Mouse (Mus musculus) right cerebral cortex, postnatal 14 days (tissue): ENCODE results near the gene Nek10.
"Not testable (repeated sequence)": the region's sequence is repeated elsewhere in the genome, so short reads cannot be mapped to it uniquely, and the experiment has no call there.

Experiments used
- DNase-seq: peaks from one replicate; pipeline ENCODE4 v3.0.0; 2022

Nek10 gene

DNA sequence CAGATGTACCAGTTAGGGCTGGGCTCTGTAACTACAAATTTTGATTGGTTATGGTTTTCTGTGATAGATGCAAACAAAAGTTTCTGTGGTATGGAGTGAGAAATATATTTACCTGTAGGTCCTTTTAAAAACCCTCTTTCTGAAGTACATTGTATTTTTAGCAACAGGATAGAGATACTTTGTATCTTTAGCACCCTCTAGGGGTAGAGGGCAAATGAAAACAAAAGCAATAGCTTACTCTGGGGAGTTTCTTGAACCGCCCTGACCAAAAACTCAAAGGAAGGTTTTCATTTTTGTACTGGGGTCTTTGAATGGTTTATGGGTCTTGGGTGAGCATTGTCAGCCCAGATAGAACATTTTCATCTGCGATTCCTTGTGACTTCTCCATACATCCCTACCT, 188.4 kb downstream of the Nek10 start:
- no peak for DNase-seq

GRCm38 (mm10) chr14:15011408-15011807, 208.2 kb downstream of the Nek10 start:
- no peak for DNase-seq

DNA sequence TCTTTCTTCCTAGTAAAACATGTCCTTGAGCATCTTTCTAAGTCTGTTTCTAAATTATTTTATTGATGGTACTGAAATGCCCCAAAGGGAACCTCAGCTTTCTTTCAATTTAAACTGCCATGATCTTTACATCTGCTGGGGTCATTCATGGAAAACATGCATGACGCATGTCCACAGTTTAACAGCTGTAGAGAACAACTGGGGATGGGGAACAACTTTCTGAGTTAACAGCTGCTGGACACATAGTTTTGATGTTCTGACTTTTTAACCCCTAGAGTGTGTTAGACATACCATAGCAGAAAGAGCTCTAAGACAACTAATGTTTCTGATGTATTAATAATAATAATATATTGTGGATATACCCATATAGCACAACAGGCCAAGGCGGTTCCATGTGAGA, 211.6 kb downstream of the Nek10 start:
- DNase-seq: no peak

DNA sequence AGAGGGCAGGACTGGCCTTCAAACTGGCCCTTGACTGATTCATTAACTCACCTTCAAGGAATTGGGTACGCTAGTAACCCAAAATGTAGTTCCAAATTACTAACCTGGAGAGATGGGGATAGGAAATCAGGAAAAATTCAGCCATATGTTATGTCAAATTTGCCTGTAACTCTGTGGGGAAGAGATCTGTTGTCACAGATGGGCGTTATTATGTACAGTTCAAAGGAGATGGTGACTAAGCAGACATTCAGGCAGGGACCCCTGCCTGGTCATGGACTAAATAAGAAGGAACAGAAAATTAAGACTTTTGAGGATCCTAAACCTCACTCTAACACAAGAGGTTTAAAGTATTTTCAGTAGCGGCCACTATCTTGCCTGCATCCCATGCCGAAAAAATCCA, 227.4 kb downstream of the Nek10 start:
- not testable (repeated sequence) for DNase-seq

DNA sequence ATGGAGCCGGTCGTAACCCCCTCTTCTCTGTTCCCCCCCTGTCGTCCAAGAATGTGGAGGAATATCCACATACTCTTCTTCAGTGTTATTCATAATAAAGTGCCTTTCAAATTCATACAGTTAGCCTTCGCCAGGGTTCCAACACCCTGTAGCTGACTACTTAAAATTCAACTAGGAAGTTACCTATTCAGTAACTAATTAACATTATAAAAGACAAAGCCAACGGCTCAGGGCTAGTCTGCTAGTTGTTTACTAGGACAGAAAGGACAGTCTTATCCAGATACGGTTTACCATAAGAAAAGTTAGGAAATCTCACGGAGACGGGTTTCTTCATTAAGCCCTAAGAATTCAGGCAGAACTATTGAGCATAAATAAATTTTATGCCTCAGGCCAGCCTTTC, 231.4 kb downstream of the Nek10 start:
- DNase-seq: not testable (repeated sequence)

- no peak for DNase-seq
These were observed 245.0 kb downstream of the Nek10 start for GRCm38 (mm10) chr14:15048186-15048585.

- peak; percentile 12 for DNase-seq
These were observed 258.3 kb downstream of the Nek10 start for GRCm38 (mm10) chr14:15061496-15061895.
